Mouse (Mus musculus): ENCODE results near the gene Fam173a. TPM values are rescaled to one million over a fixed set of nuclear protein-coding genes. Genes with fewer than 3 reads are reported as not detected.
A peak's percentile ranks its signal among the peaks of the same experiment; 100 is the strongest.

Gene Fam173a
- polyA plus RNA-seq, 1 experiment from 2014 or later, result 101 TPM

DNA sequence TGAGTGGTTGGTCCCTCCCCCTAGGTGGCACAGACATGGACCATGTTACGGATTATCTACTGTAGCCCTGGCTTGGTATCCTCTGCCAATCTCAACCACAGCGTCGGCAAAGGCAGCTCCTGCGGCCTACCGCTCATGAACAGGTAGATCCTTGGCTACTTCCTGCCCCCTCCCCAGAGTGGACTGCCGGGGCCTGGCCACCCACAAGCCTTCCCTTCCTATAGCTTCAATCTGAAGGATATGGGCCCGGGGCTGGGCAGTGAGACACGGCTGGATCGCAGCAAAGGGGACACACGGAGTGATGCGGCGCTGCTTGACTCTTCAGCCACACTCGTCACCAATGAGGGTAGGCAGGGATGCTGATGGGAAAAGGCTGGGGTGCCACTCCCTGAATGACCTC, 34.3 kb upstream of the Fam173a start:
- 92% methylated on average over 13 of the region's 13 CpGs for WGBS
- ATAC-seq (replicated peaks; ENCODE audit: low FRiP score), result no peak
- peaks cover 67% of the 10 kb centered on the region for H3K4me1 ChIP-seq

DNA sequence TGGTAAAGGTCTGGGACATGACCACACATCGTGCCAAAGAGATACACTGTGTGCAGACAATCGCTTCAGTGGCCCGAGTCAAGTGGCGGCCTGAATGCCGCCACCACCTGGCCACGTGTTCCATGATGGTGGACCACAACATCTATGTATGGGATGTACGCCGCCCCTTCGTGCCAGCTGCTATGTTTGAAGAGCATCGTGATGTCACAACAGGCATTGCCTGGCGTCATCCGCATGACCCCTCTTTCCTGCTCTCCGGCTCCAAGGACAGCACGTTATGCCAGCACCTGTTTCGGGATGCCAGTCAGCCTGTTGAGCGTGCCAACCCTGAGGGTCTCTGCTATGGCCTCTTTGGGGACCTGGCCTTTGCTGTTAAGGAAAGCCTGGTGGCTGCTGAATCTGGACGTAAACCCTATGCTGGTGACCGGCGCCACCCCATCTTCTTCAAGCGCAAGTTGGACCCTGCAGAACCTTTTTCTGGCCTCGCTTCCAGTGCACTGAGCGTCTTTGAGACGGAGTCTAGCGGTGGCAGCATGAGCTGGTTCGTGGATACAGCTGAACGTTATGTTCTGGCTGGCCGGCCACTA, 33.4 kb upstream of the Fam173a start:
- Histone ChIP-seq H3K27ac (no peak overlapping the region), H3K4me3 (replicated peaks) (no peak overlapping the region), H3K27me3 (peaks cover 16% of the 10 kb centered on the region), H3K9me3 (replicated peaks) (no peaks in the 10 kb centered on the region), H3K4me2 (no peak overlapping the region), H3K9ac (no peak overlapping the region), H3K4me1 (peaks cover 57% of the 10 kb centered on the region), H3K36me3 (peaks cover 41% of the 10 kb centered on the region)
- no peak for ATAC-seq (replicated peaks; ENCODE audit: low FRiP score)
- WGBS, result 93% methylated on average over 27 of the region's 27 CpGs

More for the DNA sequence above, 34.3 kb upstream of the Fam173a start:
- H3K27me3 ChIP-seq, result peaks cover 7% of the 10 kb centered on the region
- H3K4me3 ChIP-seq (replicated peaks), result no peak overlapping the region
- H3K27ac ChIP-seq, result no peak overlapping the region
- no peak overlapping the region for H3K9ac ChIP-seq
- H3K4me2 ChIP-seq, result no peak overlapping the region
- no peaks in the 10 kb centered on the region for H3K9me3 ChIP-seq (replicated peaks)
- H3K36me3 ChIP-seq, result peaks cover 50% of the 10 kb centered on the region

DNA sequence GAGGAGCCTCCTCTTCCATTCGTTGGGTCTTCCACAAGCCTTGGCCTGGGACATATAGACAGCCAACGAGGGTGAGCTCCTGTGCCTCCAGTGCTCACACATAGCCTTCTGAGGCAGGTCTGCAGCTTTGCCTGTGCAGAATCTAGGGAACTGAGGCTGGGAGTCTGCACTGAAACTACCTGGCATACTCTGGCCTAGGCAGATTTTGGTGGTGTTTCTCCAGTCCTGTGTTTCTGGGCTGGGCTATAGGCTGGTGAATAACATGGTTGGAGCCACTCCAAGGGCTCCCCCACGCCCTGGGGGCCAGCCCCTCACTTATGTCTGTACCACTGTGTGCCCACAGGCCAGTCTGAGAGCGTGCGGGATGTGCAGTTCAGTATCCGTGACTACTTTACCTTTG, 32.6 kb upstream of the Fam173a start:
- Histone ChIP-seq H3K9me3 (replicated peaks) (no peaks in the 10 kb centered on the region), H3K27ac (no peak overlapping the region), H3K4me3 (replicated peaks) (no peak overlapping the region), H3K4me2 (peak overlapping the region; percentile 95), H3K27me3 (peaks cover 24% of the 10 kb centered on the region), H3K36me3 (peaks cover 34% of the 10 kb centered on the region), H3K4me1 (peaks cover 50% of the 10 kb centered on the region), H3K9ac (no peak overlapping the region)
- WGBS, result 92% methylated on average over 6 of the region's 6 CpGs
- ATAC-seq (replicated peaks; ENCODE audit: low FRiP score), result no peak

DNA sequence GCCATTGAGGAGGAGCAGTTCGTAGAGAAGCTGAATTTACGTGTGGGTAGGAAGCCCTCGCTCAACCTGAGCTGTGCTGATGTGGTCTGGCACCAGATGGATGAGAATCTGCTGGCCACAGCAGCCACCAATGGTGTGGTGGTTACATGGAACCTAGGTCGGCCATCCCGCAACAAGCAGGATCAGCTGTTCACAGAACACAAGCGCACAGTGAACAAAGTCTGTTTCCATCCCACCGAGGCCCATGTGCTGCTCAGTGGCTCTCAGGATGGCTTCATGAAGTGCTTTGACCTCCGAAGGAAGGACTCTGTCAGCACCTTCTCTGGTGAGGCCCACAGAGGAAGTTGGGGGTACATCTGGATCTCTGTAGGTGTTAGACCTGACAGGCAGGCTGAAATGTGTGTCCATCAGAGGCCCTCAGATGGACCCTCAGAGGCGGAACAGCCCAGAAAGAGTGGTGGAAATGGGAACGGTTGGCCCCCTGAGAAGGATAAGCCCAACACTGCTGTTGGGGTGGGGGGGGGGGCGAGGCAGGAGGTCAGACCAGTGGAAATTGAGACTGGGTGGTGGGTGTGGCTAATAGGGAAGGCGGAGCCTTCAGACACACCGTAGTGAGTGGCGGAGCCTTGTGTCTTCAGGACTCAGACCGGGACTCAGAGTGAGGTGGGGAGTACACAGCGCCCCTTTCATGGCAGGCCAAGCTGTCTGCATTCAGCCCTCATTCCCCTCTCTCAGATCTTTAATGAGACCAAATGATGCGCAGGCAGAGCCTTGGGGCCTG, 31.9 kb upstream of the Fam173a start:
- Histone ChIP-seq H3K9me3 (replicated peaks) (no peaks in the 10 kb centered on the region), H3K4me2 (peak overlapping the region; percentile 95), H3K27me3 (peaks cover 31% of the 10 kb centered on the region), H3K9ac (peak overlapping the region; percentile 83), H3K27ac (no peak overlapping the region), H3K36me3 (peaks cover 28% of the 10 kb centered on the region), H3K4me3 (replicated peaks) (peak overlapping the region; percentile 76), H3K4me1 (peaks cover 44% of the 10 kb centered on the region)
- ATAC-seq (replicated peaks; ENCODE audit: low FRiP score), result no peak
- whole genome bisulfite sequencing, result 70% methylated on average over 17 of the region's 17 CpGs

DNA sequence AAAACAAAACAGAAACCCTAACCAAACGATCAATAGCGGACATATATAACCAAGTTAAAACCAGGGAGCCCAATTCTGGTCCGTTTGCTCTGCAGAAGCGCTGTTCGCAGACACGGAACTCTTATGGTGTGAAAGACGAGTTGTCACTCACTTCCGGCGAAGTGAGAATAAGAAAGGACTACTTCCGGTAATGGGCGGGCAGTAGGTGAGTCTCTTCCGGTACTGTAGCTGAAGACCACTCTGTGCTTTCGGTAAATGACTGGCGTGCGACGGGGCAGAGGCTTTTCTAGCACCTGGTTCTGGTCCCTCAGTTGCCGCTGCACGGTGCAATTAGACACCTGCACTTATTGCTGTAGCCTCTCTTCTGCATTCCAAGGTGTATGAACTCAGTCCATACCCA, 30.8 kb upstream of the Fam173a start, which contains the start of gene Wdr24:
Gene Wdr24, plus strand, starts transcription at position 176 of the 400 bp plus-strand sequence.
- Histone ChIP-seq H3K4me1 (peaks cover 44% of the 10 kb centered on the region), H3K9me3 (replicated peaks) (no peaks in the 10 kb centered on the region), H3K9ac (peak within 1 kb of the TSS; percentile 83), H3K27ac (peak within 1 kb of the TSS; percentile 75), H3K4me2 (peak within 1 kb of the TSS; percentile 95), H3K36me3 (peaks cover 28% of the 10 kb centered on the region), H3K27me3 (peaks cover 42% of the 10 kb centered on the region), H3K4me3 (replicated peaks) (peak within 1 kb of the TSS; percentile 76)
- peak; percentile 53 for ATAC-seq (replicated peaks; ENCODE audit: low FRiP score)
- 1% methylated on average over 18 of the region's 18 CpGs for WGBS

DNA sequence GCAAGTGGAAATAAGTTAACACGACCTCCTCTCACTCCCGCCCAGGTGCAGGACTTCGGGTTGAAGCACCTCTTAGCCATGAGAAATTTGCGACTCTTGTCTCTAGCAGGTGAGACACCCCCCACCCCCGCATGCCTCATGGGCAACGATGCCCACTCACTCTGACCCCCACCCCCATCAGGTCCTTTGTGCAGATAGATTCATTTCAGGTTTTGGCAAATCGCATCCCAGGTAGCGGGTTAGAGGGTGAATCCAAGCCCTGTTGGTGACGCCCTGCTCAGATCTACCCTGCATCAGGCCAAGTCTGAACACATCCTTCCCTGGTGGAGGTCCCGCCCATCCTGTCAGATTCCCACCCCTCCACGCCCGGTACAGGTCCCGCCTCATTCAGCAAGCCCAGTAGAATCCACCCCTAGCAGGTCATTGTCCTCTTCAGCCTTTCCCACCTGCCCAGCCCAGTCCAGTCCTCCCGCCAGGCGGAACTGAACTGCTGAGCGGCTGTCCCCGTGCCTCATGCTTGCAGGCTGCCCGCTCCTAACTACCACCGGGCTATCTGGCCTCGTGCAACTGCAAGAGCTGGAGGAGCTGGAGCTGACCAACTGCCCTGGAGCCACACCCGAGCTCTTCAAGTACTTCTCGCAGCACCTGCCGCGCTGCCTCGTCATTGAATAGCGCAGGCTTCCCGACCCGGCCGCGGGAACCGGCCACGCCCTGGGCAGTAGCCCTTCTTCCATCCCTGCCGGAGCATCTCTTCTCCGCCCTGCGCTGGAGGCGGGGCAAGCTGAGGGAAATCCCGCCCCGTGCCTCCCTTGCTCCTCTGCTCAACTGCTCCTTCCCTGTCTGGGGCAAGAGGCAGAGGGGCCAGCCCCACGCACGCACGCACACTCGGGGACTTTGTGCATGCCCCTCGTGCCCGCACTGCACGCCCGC, 26.4 kb upstream of the Fam173a start:
- ATAC-seq (replicated peaks; ENCODE audit: low FRiP score), result 0 out of 2 replicates have a peak, but pooled peaks have one; percentile 22
- Histone ChIP-seq H3K9ac (no peak overlapping the region), H3K36me3 (no peaks in the 10 kb centered on the region), H3K9me3 (replicated peaks) (no peaks in the 10 kb centered on the region), H3K4me3 (replicated peaks) (peak overlapping the region; percentile 21), H3K4me2 (peak overlapping the region; percentile 46), H3K4me1 (peaks cover 12% of the 10 kb centered on the region), H3K27ac (no peak overlapping the region), H3K27me3 (peaks cover 73% of the 10 kb centered on the region)
- WGBS, result 6% methylated on average over 45 of the region's 46 CpGs

DNA sequence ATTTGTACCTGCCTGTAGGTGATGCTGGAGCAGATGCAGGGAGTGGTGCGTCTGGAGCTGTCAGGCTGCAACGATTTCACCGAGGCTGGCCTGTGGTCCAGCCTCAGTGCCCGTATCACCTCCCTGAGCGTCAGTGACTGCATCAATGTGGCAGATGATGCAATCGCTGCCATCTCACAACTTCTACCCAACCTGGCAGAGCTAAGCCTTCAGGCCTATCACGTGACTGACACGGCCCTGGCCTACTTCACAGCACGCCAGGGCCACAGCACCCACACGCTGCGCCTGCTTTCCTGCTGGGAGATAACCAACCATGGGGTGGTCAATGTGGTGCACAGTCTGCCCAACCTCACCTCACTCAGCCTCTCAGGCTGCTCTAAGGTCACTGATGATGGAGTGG, 25.0 kb upstream of the Fam173a start:
- Histone ChIP-seq H3K27ac (no peak overlapping the region), H3K4me3 (replicated peaks) (no peak overlapping the region), H3K36me3 (no peaks in the 10 kb centered on the region), H3K9me3 (replicated peaks) (no peaks in the 10 kb centered on the region), H3K9ac (no peak overlapping the region), H3K27me3 (peaks cover 81% of the 10 kb centered on the region), H3K4me2 (no peak overlapping the region), H3K4me1 (peaks cover 14% of the 10 kb centered on the region)
- WGBS, result 84% methylated on average over 11 of the region's 11 CpGs
- ATAC-seq (replicated peaks; ENCODE audit: low FRiP score), result no peak

DNA sequence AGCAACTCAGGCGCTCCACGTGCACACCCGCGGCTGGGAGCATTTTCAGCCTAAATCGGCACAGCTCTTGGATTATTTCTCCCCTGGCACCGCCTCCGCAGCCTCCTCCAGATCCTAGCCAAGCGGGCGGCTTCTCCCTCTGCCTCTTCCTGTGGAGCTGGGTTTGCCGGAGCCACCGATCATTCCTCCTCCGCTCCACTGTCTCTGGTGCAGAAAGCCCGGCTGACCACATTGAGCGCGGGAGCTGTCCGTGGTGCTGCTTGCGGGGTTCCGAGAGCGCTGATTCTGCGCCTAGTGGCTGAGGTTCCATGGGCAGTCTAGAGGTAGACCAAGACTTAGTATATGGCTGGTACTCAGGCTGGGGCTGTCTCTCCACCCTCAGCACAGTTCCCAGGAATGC, 20.8 kb upstream of the Fam173a start:
- Histone ChIP-seq H3K9ac (no peak overlapping the region), H3K36me3 (no peaks in the 10 kb centered on the region), H3K4me3 (replicated peaks) (no peak overlapping the region), H3K27me3 (peaks cover 81% of the 10 kb centered on the region), H3K9me3 (replicated peaks) (no peaks in the 10 kb centered on the region), H3K4me1 (peaks cover 19% of the 10 kb centered on the region), H3K27ac (no peak overlapping the region), H3K4me2 (peak overlapping the region; percentile 24)
- WGBS, result under 1% methylated on average over 20 of the region's 20 CpGs
- peak; percentile 47 for ATAC-seq (replicated peaks; ENCODE audit: low FRiP score)

DNA sequence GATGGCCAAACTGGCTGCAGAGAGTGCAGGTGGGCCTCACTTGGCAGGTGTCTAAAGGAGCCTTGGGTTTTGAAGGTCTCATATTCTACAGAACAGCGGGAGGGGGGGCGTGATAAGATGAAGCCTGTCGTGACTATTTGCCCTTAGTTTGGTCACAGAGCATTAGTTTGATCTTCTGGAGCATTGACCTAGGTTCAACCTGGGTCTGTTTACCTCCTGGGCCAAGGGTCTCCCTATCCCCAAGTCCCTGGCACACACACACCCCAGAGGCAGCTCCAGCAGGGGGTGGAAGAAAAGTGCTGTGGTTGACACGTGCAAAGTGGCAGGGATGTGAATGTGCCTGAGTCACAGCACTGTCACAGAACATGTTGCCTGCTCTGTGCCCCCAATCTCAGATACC, 18.2 kb upstream of the Fam173a start:
- H3K27me3 ChIP-seq, result peaks cover 69% of the 10 kb centered on the region
- no peak overlapping the region for H3K9ac ChIP-seq
- no peak overlapping the region for H3K4me3 ChIP-seq (replicated peaks)
- peaks cover 24% of the 10 kb centered on the region for H3K4me1 ChIP-seq
- 71% methylated on average over 4 of the region's 4 CpGs for WGBS
- no peaks in the 10 kb centered on the region for H3K36me3 ChIP-seq
- ATAC-seq (replicated peaks; ENCODE audit: low FRiP score), result no peak
- no peak overlapping the region for H3K27ac ChIP-seq
- H3K4me2 ChIP-seq, result no peak overlapping the region
- H3K9me3 ChIP-seq (replicated peaks), result no peaks in the 10 kb centered on the region

DNA sequence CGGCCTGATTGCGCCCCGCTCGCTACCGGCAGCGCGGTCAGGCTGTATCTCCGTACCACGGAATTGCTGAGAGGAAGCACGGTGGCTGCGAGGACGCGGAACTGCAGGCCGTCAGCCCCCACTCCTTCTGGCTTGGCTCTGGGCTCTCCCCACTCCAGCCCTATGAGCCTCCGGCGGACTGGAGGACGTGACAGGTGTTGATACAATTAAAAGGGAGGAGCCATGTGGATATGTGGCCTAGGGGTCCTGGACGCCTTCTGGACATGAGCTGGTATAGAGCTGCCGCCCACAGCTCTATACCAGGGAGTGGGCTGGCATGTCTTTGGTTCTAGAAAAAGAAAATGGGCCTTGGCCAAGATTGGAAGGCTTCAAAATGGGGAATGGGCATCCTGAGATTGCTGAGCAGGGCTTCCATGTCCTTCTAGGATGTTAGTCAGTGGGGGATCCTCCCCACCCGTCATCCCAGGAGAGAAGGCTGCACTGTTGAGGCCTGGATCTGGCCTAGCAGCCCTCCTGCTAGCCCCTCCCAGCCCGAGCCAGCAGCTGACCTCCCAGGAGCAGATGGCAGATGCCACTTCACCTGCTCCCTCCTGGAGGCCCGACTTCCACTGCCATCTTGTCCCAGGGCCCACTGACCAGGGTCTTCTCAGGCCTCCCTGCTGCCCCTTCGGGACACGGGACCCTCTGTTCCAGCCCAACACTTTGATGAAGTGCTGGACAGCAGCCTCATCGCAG, 17.1 kb upstream of the Fam173a start:
- WGBS, result 12% methylated on average over 25 of the region's 25 CpGs
- Histone ChIP-seq H3K27me3 (peaks cover 73% of the 10 kb centered on the region), H3K36me3 (no peaks in the 10 kb centered on the region), H3K4me3 (replicated peaks) (peak overlapping the region; percentile 73), H3K9me3 (replicated peaks) (no peaks in the 10 kb centered on the region), H3K27ac (no peak overlapping the region), H3K4me2 (peak overlapping the region; percentile 99), H3K4me1 (peaks cover 24% of the 10 kb centered on the region), H3K9ac (peak overlapping the region; percentile 48)
- ATAC-seq (replicated peaks; ENCODE audit: low FRiP score), result peak; percentile 27

DNA sequence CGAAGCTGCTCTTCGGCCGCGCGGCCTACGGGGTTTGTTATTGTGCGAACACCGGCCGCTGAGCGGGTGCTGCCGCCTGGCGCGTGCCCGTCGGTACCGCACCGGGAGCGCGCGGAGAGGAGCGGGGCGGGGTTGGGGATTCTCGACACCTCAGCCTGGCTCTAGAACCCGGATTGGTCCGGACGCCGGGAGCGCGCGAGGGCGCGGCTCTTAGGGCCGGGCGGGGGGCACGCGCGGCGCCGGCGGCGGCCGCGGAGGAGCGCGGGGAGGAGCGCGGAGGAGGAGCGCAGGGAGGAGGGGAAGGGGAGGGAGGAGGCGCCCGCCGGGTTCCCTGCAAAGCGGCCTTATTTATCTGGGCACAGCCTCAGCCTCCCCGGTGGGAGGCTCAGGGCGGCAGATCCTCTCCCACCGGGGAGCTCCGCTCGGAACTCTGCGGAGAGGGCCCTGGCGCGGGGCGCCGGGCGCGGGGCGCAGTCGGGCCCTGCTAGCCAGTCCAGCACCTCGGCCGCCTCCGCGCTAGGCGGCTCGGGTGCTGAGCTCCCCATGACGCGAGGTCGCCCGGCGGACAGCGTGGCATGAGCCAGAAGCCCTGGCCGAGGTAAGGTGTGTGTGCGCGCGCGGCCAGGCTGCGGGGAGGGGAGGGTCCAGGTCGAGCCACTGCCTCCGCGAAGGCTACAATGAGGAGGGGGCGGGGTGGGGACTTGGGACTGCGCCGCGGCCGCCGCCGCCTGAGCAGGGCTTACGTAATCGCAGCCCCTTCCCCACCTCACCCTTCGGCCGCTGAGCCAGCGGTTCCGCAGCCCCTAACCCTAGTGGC, 16.3 kb upstream of the Fam173a start, which contains the start of gene Fbxl16:
Gene Fbxl16, plus strand, starts transcription at position 297 of the 817 bp plus-strand sequence.
- Histone ChIP-seq H3K27ac (no peak within 1 kb of the TSS), H3K4me3 (replicated peaks) (peak within 1 kb of the TSS; percentile 73), H3K36me3 (no peaks in the 10 kb centered on the region), H3K9me3 (replicated peaks) (no peaks in the 10 kb centered on the region), H3K9ac (peak within 1 kb of the TSS; percentile 48), H3K27me3 (peaks cover 72% of the 10 kb centered on the region), H3K4me1 (peaks cover 24% of the 10 kb centered on the region), H3K4me2 (peak within 1 kb of the TSS; percentile 99)
- ATAC-seq (replicated peaks; ENCODE audit: low FRiP score), result peak; percentile 69
- WGBS, result under 1% methylated on average over 95 of the region's 100 CpGs
